Mouse (Mus musculus): ENCODE data around the gene Snapc4.

The Snapc4 gene

GRCm38 (mm10) chr2:26339204-26339551 is 41.3 kb downstream of the Snapc4 start:
- no peak for DNase-seq

GRCm38 (mm10) chr2:26338302-26339203 is 41.9 kb downstream of the Snapc4 start:
- DNase-seq = no peak

- no peak for DNase-seq
These were observed 49.8 kb downstream of the Snapc4 start for GRCm38 (mm10) chr2:26330702-26331101.

GRCm38 (mm10) chr2:26330056-26330468 is 50.4 kb downstream of the Snapc4 start:
- DNase-seq = no peak

GRCm38 (mm10) chr2:26329402-26329801 is 51.1 kb downstream of the Snapc4 start:
- no peak for DNase-seq

- peak in 1 of 2 experiments; percentile 39 for DNase-seq
These were observed 52.6 kb downstream of the Snapc4 start for GRCm38 (mm10) chr2:26327852-26328251.

- DNase-seq = peak; percentile 75 to 81
These were observed 54.9 kb downstream of the Snapc4 start for GRCm38 (mm10) chr2:26325386-26326181.

GRCm38 (mm10) chr2:26324917-26325316 is 55.5 kb downstream of the Snapc4 start:
- peak; percentile 44 to 48 for DNase-seq

GRCm38 (mm10) chr2:26323589-26324325 is 56.7 kb downstream of the Snapc4 start:
- DNase-seq = no peak

- no peak for DNase-seq
These were observed 59.9 kb downstream of the Snapc4 start for GRCm38 (mm10) chr2:26320245-26321185.

- DNase-seq = no peak
These were observed 60.8 kb downstream of the Snapc4 start for GRCm38 (mm10) chr2:26319519-26320244.

GRCm38 (mm10) chr2:26319109-26319508 is 61.3 kb downstream of the Snapc4 start:
- no peak for DNase-seq

GRCm38 (mm10) chr2:26317991-26318672 is 62.3 kb downstream of the Snapc4 start:
- DNase-seq = no peak

GRCm38 (mm10) chr2:26317371-26317770 is 63.1 kb downstream of the Snapc4 start:
- DNase-seq = no peak

- peak in 1 of 2 experiments; percentile 48 for DNase-seq
These were observed 63.7 kb downstream of the Snapc4 start for GRCm38 (mm10) chr2:26316576-26317246.

GRCm38 (mm10) chr2:26315925-26316311 is 64.5 kb downstream of the Snapc4 start:
- DNase-seq = peak; percentile 68 to 76

- peak; percentile 92 to 95 for DNase-seq
These were observed 65.2 kb downstream of the Snapc4 start, which contains the start of gene Gpsm1 for GRCm38 (mm10) chr2:26315072-26315924. Gpsm1 (plus strand) TSS chr2:26315515.

- peak; percentile 77 to 85 for DNase-seq
These were observed 66.0 kb downstream of the Snapc4 start for GRCm38 (mm10) chr2:26314281-26315071.

Data from kidney, postnatal 4 days (tissue).